10 mouse cellular contexts compared by ENCODE assay signal in genomic region chr16:41510915-41511552, GRCm38 (mm10).
DNase-seq lines count a peak whose midpoint lies in the region; ATAC-seq lines count a peak whose summit lies in the region.
"Had no signal": no experiment of that assay in that cellular context is flagged by ENCODE, and none has a peak within 500 bp of the region (broad histone marks: within the 10 kb centered on the region; RNA-seq: fewer than 3 reads in every experiment).

No protein-coding gene starts in this region.

- no peak overlapping the region for H3K27ac ChIP-seq in heart, embryonic 10.5 days
- H3K27ac ChIP-seq in limb, embryonic 10.5 days = no peak overlapping the region

- no peaks in the 10 kb centered on the region for H3K4me1 ChIP-seq in heart, embryonic 10.5 days
- peaks cover 15% of the 10 kb centered on the region for H3K4me1 ChIP-seq in limb, embryonic 10.5 days

- DNase-seq in heart, adult 11 months = peak; percentile 79
- no peak for DNase-seq in heart, embryonic 10.5 days (ENCODE audit: low spot score)
- peak; percentile 57 for DNase-seq in A20 (ENCODE audit: low read depth, low spot score)
- DNase-seq in brain, adult 2 months (ENCODE audit: low read depth, low spot score) = peak; percentile 43
- DNase-seq in limb, embryonic 10.5 days (ENCODE audit: low spot score) = peak; percentile 47
- no peak for DNase-seq in lung, postnatal 36 days
- no peak for DNase-seq in ovary, postnatal 10 days (ENCODE audit: low spot score)
- DNase-seq: lung, postnatal 4 days; thymus, postnatal 4 days had no signal

- no peak overlapping the region for H3K4me3 ChIP-seq in heart, embryonic 10.5 days
- H3K4me3 ChIP-seq in limb, embryonic 10.5 days = 0 out of 2 replicates have a peak overlapping the region, but pooled peaks have one; percentile 8

- 64% methylated on average over 6 of the region's 6 CpGs for WGBS in heart, embryonic 10.5 days
- 27% methylated on average over 6 of the region's 6 CpGs for WGBS in limb, embryonic 10.5 days

- no peaks in the 10 kb centered on the region for H3K36me3 ChIP-seq in heart, embryonic 10.5 days
- H3K36me3 ChIP-seq in limb, embryonic 10.5 days = no peaks in the 10 kb centered on the region

- no peak for ATAC-seq in activated CD4-positive, CD25-positive, alpha-beta regulatory T cell, adult 4 months

- H3K27me3 ChIP-seq in heart, embryonic 10.5 days (ENCODE audit: insufficient read depth, poor library complexity, severe bottlenecking) = no peaks in the 10 kb centered on the region
- H3K27me3 ChIP-seq in limb, embryonic 10.5 days (ENCODE audit: low read depth, poor library complexity, severe bottlenecking) = peaks cover 5% of the 10 kb centered on the region; the same call in 1 of the 2 replicates

- H3K9me3 ChIP-seq in heart, embryonic 10.5 days = no peaks in the 10 kb centered on the region
- no peaks in the 10 kb centered on the region for H3K9me3 ChIP-seq in limb, embryonic 10.5 days (replicated peaks)

Comparison
In these comparisons a context has a peak if more than half of its experiments do, and no peak if none do; other contexts are left out.
1. DNase-seq: peak in heart, adult 11 months (single experiment), A20 (single experiment), brain, adult 2 months (single experiment) and limb, embryonic 10.5 days (single experiment); none in heart, embryonic 10.5 days (single experiment), lung, postnatal 36 days (single experiment) and ovary, postnatal 10 days (single experiment).